Comparison of ENCODE assay signal across 8 mouse cellular contexts in the genomic region with DNA sequence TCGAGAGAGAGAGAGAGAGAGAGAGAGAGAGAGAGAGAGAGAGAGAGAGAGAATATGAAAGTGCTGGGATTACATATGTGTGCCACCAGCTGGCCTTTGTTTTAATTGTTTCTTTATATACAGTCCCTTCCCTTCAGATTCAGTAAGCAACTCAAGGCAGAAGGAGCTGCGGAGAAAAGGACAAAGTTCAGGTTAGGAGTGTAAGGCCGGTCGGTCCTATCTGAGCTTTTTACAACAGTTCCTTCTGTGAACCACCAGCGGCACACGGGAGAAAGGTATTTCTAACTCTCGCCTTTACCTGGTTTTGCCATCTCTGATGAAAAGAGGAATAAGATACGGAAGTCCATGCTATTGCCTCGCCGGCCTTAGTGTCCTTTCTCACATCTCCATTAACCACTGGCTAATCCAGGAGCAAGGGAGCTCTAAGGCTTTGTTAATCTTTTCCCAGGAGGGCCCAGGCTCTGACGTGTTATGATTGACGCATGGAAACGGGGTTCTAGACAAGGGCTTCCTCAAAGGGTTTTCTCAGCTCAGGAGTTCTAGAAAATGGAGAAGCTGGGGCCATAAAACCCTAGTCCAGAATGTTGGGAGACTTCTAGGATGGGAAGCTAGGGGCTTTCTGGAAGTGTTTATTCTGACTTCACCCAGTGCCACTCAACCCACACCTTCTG. TPM values are rescaled to one million over a fixed set of nuclear protein-coding genes. Genes with fewer than 3 reads are reported as not detected.
DNase-seq lines count a peak whose midpoint lies in the region; ATAC-seq and TF ChIP-seq lines count a peak whose summit lies in the region.

No protein-coding gene starts in this region.

- 48% methylated on average over 13 of the region's 13 CpGs for WGBS in bone marrow, adult 2 months
- WGBS in hindbrain, embryonic 16.5 days, result 59% methylated on average over 13 of the region's 13 CpGs
- 56% methylated on average over 13 of the region's 13 CpGs for whole genome bisulfite sequencing in liver, embryonic 14.5 days (ENCODE audit: insufficient replicate concordance)

- H3K9me3 ChIP-seq in E14TG2a.4 (ENCODE audit: low read length), result no peaks in the 10 kb centered on the region
- no peaks in the 10 kb centered on the region for H3K9me3 ChIP-seq in hindbrain, embryonic 16.5 days (ENCODE audit: control insufficient read depth, low read length)
- no peaks in the 10 kb centered on the region for H3K9me3 ChIP-seq in liver, embryonic 14.5 days (ENCODE audit: control insufficient read depth, low read length)

- peak overlapping the region; percentile 94 for H3K9ac ChIP-seq in hindbrain, embryonic 16.5 days (ENCODE audit: low read depth, low read length)
- no peak overlapping the region for H3K9ac ChIP-seq in liver, embryonic 14.5 days (replicated peaks)

- no peak for DNase-seq in liver, embryonic 14.5 days (ENCODE audit: low read depth in 3 of 3, low spot score in 3 of 3)
- no peak for DNase-seq in frontal cortex, postnatal 36 days (ENCODE audit: low spot score in 2 of 2)
- no peak for DNase-seq in right cerebral cortex, adult 18-20 months
- DNase-seq in layer of hippocampus, postnatal 25 days (ENCODE audit: extremely low spot score in 1 of 2, low spot score in 1 of 2), result no peak

- H3K27me3 ChIP-seq in E14TG2a.4 (ENCODE audit: insufficient read depth, low read length), result peaks cover 21% of the 10 kb centered on the region
- H3K27me3 ChIP-seq in hindbrain, embryonic 16.5 days (replicated peaks; ENCODE audit: control insufficient read depth, insufficient read depth, low read length), result no peaks in the 10 kb centered on the region
- H3K27me3 ChIP-seq in liver, embryonic 14.5 days (ENCODE audit: control insufficient read depth, insufficient read depth, low read length), result peaks cover 26% of the 10 kb centered on the region

- TF ChIP-seq POLR2A in bone marrow, adult 2 months (IDR thresholded peaks at IDR 0.05; ENCODE audit: borderline replicate concordance, control insufficient read depth, low read depth, low read length), result no peak

- H3K4me1 ChIP-seq in E14TG2a.4 (replicated peaks; ENCODE audit: low read depth, low read length), result peaks cover 60% of the 10 kb centered on the region
- peaks cover 3% of the 10 kb centered on the region; the same call in 1 of the 2 replicates for H3K4me1 ChIP-seq in bone marrow, adult 2 months (ENCODE audit: control insufficient read depth, insufficient read depth, low read length)
- peaks cover 7% of the 10 kb centered on the region for H3K4me1 ChIP-seq in hindbrain, embryonic 16.5 days (ENCODE audit: control insufficient read depth, insufficient read depth, low read depth, low read length)
- H3K4me1 ChIP-seq in liver, embryonic 14.5 days (replicated peaks; ENCODE audit: control insufficient read depth in 2 of 2, insufficient read depth in 2 of 2, low read length in 1 of 2), result peaks cover 0 to 3% of the 10 kb centered on the region in 2 experiments; a peak in 1 of 4 replicates

- H3K36me3 ChIP-seq in E14TG2a.4 (ENCODE audit: insufficient read depth, low read length), result peaks cover 27% of the 10 kb centered on the region
- no peaks in the 10 kb centered on the region for H3K36me3 ChIP-seq in hindbrain, embryonic 16.5 days (ENCODE audit: control insufficient read depth, insufficient read depth, low read length)
- H3K36me3 ChIP-seq in liver, embryonic 14.5 days (replicated peaks; ENCODE audit: control insufficient read depth, insufficient read depth, low read depth), result no peaks in the 10 kb centered on the region

- H3K4me3 ChIP-seq in E14TG2a.4 (replicated peaks; ENCODE audit: low read length), result peak overlapping the region; percentile 90
- peak overlapping the region; percentile 69 for H3K4me3 ChIP-seq in bone marrow, adult 2 months (replicated peaks; ENCODE audit: control insufficient read depth, low read depth, low read length)
- peak overlapping the region; percentile 78 for H3K4me3 ChIP-seq in hindbrain, embryonic 16.5 days (ENCODE audit: low read length)
- peak overlapping the region in 1 of 2 experiments; percentile 61; a peak in 1 of 4 replicates for H3K4me3 ChIP-seq in liver, embryonic 14.5 days (ENCODE audit: insufficient read depth in 1 of 2, low read depth in 2 of 2, low read length in 2 of 2)

- no peak for ATAC-seq in hindbrain, embryonic 16.5 days
- no peak; the same call in 1 of the 2 replicates for ATAC-seq in liver, embryonic 14.5 days (ENCODE audit: insufficient read depth)
- ATAC-seq in megakaryocyte progenitor cell, adult 5-6 weeks (replicated peaks; ENCODE audit: poor library complexity), result no peak

- TF ChIP-seq EP300 in liver, embryonic 14.5 days (IDR thresholded peaks at IDR 0.05; ENCODE audit: low read depth), result no peak

- peak overlapping the region; percentile 95 for H3K27ac ChIP-seq in bone marrow, adult 2 months (ENCODE audit: control insufficient read depth, insufficient read depth, low read depth, low read length, poor library complexity)
- 0 out of 2 replicates have a peak overlapping the region, but pooled peaks have one; percentile 81 for H3K27ac ChIP-seq in hindbrain, embryonic 16.5 days (ENCODE audit: low read depth, low read length)
- H3K27ac ChIP-seq in liver, embryonic 14.5 days, result no peak overlapping the region

- H3K4me2 ChIP-seq in hindbrain, embryonic 16.5 days (ENCODE audit: low read length), result peak overlapping the region; percentile 79
- peak overlapping the region; percentile 41 for H3K4me2 ChIP-seq in liver, embryonic 14.5 days (ENCODE audit: low read depth)

- no peak for TF ChIP-seq CTCF in E14TG2a.4 (conservative IDR thresholded peaks at IDR 0.05; ENCODE audit: low read length)
- no peak for TF ChIP-seq CTCF in bone marrow, adult 2 months (IDR thresholded peaks at IDR 0.05; ENCODE audit: control insufficient read depth, insufficient read depth, low read length)
- no peak for TF ChIP-seq CTCF in liver, embryonic 14.5 days (IDR thresholded peaks at IDR 0.05; ENCODE audit: low read depth)

RNA-seq across cellular contexts. Expression of a gene that starts 8.1 kb away (rescaled TPM):
- polyA plus RNA-seq in bone marrow, adult 2 months (2011; ENCODE audit: insufficient read depth, insufficient read length, low replicate concordance, missing spikeins), result 49.2 and 134 TPM in 2 replicates
- polyA plus RNA-seq in hindbrain, embryonic 16.5 days (2015; fragmentation: Nextera tagmentation; extraction: Ambion mirVana), result 322 and 343 TPM in 2 replicates
- 22.5 and 29.6 TPM in 2 replicates for polyA plus RNA-seq in liver, embryonic 14.5 days (2012; rRNA removed)
- 73.0 and 85.0 TPM in 2 replicates for polyA plus RNA-seq in liver, embryonic 14.5 days (2014; fragmentation: Nextera tagmentation; extraction: Ambion mirVana)
- total RNA-seq in megakaryocyte progenitor cell, adult 5-6 weeks (2015), result 210 and 275 TPM in 2 replicates
- 143 and 180 TPM in 2 replicates for total RNA-seq in megakaryocyte progenitor cell, adult 5-6 weeks (2017)
- total RNA-seq in layer of hippocampus, postnatal 25 days (2021), result 10 to 100 TPM; 76.6 to 84.7 TPM

RNA-seq across cellular contexts. Expression of a gene that starts 13.8 kb away (rescaled TPM):
- 2.6 and 6.2 TPM in 2 replicates for polyA plus RNA-seq in bone marrow, adult 2 months (2011; ENCODE audit: insufficient read depth, insufficient read length, low replicate concordance, missing spikeins)
- polyA plus RNA-seq in hindbrain, embryonic 16.5 days (2015; fragmentation: Nextera tagmentation; extraction: Ambion mirVana), result 29.6 and 30.0 TPM in 2 replicates
- 12.1 and 12.3 TPM in 2 replicates for polyA plus RNA-seq in liver, embryonic 14.5 days (2012; rRNA removed)
- 13.6 and 15.8 TPM in 2 replicates for polyA plus RNA-seq in liver, embryonic 14.5 days (2014; fragmentation: Nextera tagmentation; extraction: Ambion mirVana)
- 0.90 and 15.7 TPM in 2 replicates for total RNA-seq in megakaryocyte progenitor cell, adult 5-6 weeks (2015)
- total RNA-seq in megakaryocyte progenitor cell, adult 5-6 weeks (2017), result 0.79 and 2.9 TPM in 2 replicates
- total RNA-seq in layer of hippocampus, postnatal 25 days (2021), result 1 to 10 TPM; 5.8 to 6.6 TPM

RNA-seq across cellular contexts. Expression of a gene that starts 14.9 kb away (rescaled TPM):
- polyA plus RNA-seq in bone marrow, adult 2 months (2011; ENCODE audit: insufficient read depth, insufficient read length, low replicate concordance, missing spikeins), result 78.6 and 92.7 TPM in 2 replicates
- 247 and 278 TPM in 2 replicates for polyA plus RNA-seq in hindbrain, embryonic 16.5 days (2015; fragmentation: Nextera tagmentation; extraction: Ambion mirVana)
- 67.2 and 95.9 TPM in 2 replicates for polyA plus RNA-seq in liver, embryonic 14.5 days (2012; rRNA removed)
- 99.2 and 99.8 TPM in 2 replicates for polyA plus RNA-seq in liver, embryonic 14.5 days (2014; fragmentation: Nextera tagmentation; extraction: Ambion mirVana)
- total RNA-seq in megakaryocyte progenitor cell, adult 5-6 weeks (2015), result 103 and 133 TPM in 2 replicates
- total RNA-seq in megakaryocyte progenitor cell, adult 5-6 weeks (2017), result 65.7 and 106 TPM in 2 replicates
- total RNA-seq in layer of hippocampus, postnatal 25 days (2021), result 100 to 1,000 TPM in 1 of 2 experiments, 10 to 100 TPM in 1; 86.8 to 102 TPM

RNA-seq across cellular contexts. Expression of a gene that starts 17.4 kb away (rescaled TPM):
- 2.4 and 3.6 TPM in 2 replicates for polyA plus RNA-seq in bone marrow, adult 2 months (2011; ENCODE audit: insufficient read depth, insufficient read length, low replicate concordance, missing spikeins)
- polyA plus RNA-seq in hindbrain, embryonic 16.5 days (2015; fragmentation: Nextera tagmentation; extraction: Ambion mirVana), result 5.8 and 6.5 TPM in 2 replicates
- polyA plus RNA-seq in liver, embryonic 14.5 days (2012; rRNA removed), result 0.32 and 0.36 TPM in 2 replicates
- polyA plus RNA-seq in liver, embryonic 14.5 days (2014; fragmentation: Nextera tagmentation; extraction: Ambion mirVana), result 0.16 and 0.23 TPM in 2 replicates
- total RNA-seq in megakaryocyte progenitor cell, adult 5-6 weeks (2015), result 0.07 TPM in 1 of 2 replicates, not detected in the other
- total RNA-seq in megakaryocyte progenitor cell, adult 5-6 weeks (2017), result 0.34 TPM in 1 of 2 replicates, not detected in the other
- 10 to 100 TPM; 20.9 to 21.4 TPM for total RNA-seq in layer of hippocampus, postnatal 25 days (2021)

RNA-seq across cellular contexts. Expression of a gene that starts 24.7 kb away (rescaled TPM):
- polyA plus RNA-seq in bone marrow, adult 2 months (2011; ENCODE audit: insufficient read depth, insufficient read length, low replicate concordance, missing spikeins), result 1.4 and 1.9 TPM in 2 replicates
- 12.7 and 12.8 TPM in 2 replicates for polyA plus RNA-seq in hindbrain, embryonic 16.5 days (2015; fragmentation: Nextera tagmentation; extraction: Ambion mirVana)
- 0.09 and 0.19 TPM in 2 replicates for polyA plus RNA-seq in liver, embryonic 14.5 days (2012; rRNA removed)
- polyA plus RNA-seq in liver, embryonic 14.5 days (2014; fragmentation: Nextera tagmentation; extraction: Ambion mirVana), result 0.04 and 0.15 TPM in 2 replicates
- 0.15 TPM in 1 of 2 replicates, not detected in the other for total RNA-seq in megakaryocyte progenitor cell, adult 5-6 weeks (2015)
- total RNA-seq in megakaryocyte progenitor cell, adult 5-6 weeks (2017), result not detected in 2 replicates
- total RNA-seq in layer of hippocampus, postnatal 25 days (2021), result 10 to 100 TPM; 25.6 to 30.7 TPM
